Mouse (Mus musculus): ENCODE data around the gene Tcf15. TPM values are rescaled to one million over a fixed set of nuclear protein-coding genes. Genes with fewer than 3 reads are reported as not detected.

Gene Tcf15
- polyA plus RNA-seq, 1 experiment, result 0.53 TPM

GRCm38 (mm10) chr2:152150373-152150772 is 7.0 kb downstream of the Tcf15 start:
- H3K27ac ChIP-seq (ENCODE audit: control insufficient read depth, insufficient read depth, low read depth, low read length), result no peak overlapping the region
- H3K4me1 ChIP-seq (ENCODE audit: control insufficient read depth, insufficient read depth, low read length), result no peaks in the 10 kb centered on the region
- H3K27me3 ChIP-seq (ENCODE audit: control insufficient read depth, insufficient read depth, low read length), result no peaks in the 10 kb centered on the region
- no peaks in the 10 kb centered on the region for H3K36me3 ChIP-seq (ENCODE audit: control insufficient read depth, insufficient read depth, low read length)
- TF ChIP-seq POLR2A (IDR thresholded peaks at IDR 0.05; ENCODE audit: control insufficient read depth, low read depth, low read length) (no peak), CTCF (IDR thresholded peaks at IDR 0.05; ENCODE audit: control insufficient read depth, insufficient read depth, insufficient replicate concordance, low read depth, low read length) (no peak)
- H3K4me3 ChIP-seq (ENCODE audit: control insufficient read depth, low read depth, low read length), result no peak overlapping the region

GRCm38 (mm10) chr2:152153361-152153760 is 10.0 kb downstream of the Tcf15 start:
- no peaks in the 10 kb centered on the region for H3K27me3 ChIP-seq (ENCODE audit: control insufficient read depth, insufficient read depth, low read length)

GRCm38 (mm10) chr2:152155414-152156208 is 12.2 kb downstream of the Tcf15 start:
- Histone ChIP-seq H3K27ac (ENCODE audit: control insufficient read depth, insufficient read depth, low read depth, low read length) (no peak overlapping the region), H3K4me3 (ENCODE audit: control insufficient read depth, low read depth, low read length) (no peak overlapping the region), H3K4me1 (ENCODE audit: control insufficient read depth, insufficient read depth, low read length) (no peaks in the 10 kb centered on the region), H3K36me3 (ENCODE audit: control insufficient read depth, insufficient read depth, low read length) (no peaks in the 10 kb centered on the region), H3K27me3 (ENCODE audit: control insufficient read depth, insufficient read depth, low read length) (no peaks in the 10 kb centered on the region)
- no peak for TF ChIP-seq CTCF (IDR thresholded peaks at IDR 0.05; ENCODE audit: control insufficient read depth, insufficient read depth, insufficient replicate concordance, low read depth, low read length)
- no peak for TF ChIP-seq POLR2A (IDR thresholded peaks at IDR 0.05; ENCODE audit: control insufficient read depth, low read depth, low read length)

More at GRCm38 (mm10) chr2:152153361-152153760, 10.0 kb downstream of the Tcf15 start:
- H3K4me1 ChIP-seq (ENCODE audit: control insufficient read depth, insufficient read depth, low read length), result no peaks in the 10 kb centered on the region
- no peaks in the 10 kb centered on the region for H3K36me3 ChIP-seq (ENCODE audit: control insufficient read depth, insufficient read depth, low read length)
- no peak overlapping the region for H3K4me3 ChIP-seq (ENCODE audit: control insufficient read depth, low read depth, low read length)
- TF ChIP-seq POLR2A (IDR thresholded peaks at IDR 0.05; ENCODE audit: control insufficient read depth, low read depth, low read length) (no peak), CTCF (IDR thresholded peaks at IDR 0.05; ENCODE audit: control insufficient read depth, insufficient read depth, insufficient replicate concordance, low read depth, low read length) (no peak)
- no peak overlapping the region for H3K27ac ChIP-seq (ENCODE audit: control insufficient read depth, insufficient read depth, low read depth, low read length)

GRCm38 (mm10) chr2:152156471-152156870 is 13.1 kb downstream of the Tcf15 start:
- no peaks in the 10 kb centered on the region for H3K4me1 ChIP-seq (ENCODE audit: control insufficient read depth, insufficient read depth, low read length)
- no peak for TF ChIP-seq POLR2A (IDR thresholded peaks at IDR 0.05; ENCODE audit: control insufficient read depth, low read depth, low read length)
- TF ChIP-seq CTCF (IDR thresholded peaks at IDR 0.05; ENCODE audit: control insufficient read depth, insufficient read depth, insufficient replicate concordance, low read depth, low read length), result no peak
- H3K4me3 ChIP-seq (ENCODE audit: control insufficient read depth, low read depth, low read length), result no peak overlapping the region
- H3K27me3 ChIP-seq (ENCODE audit: control insufficient read depth, insufficient read depth, low read length), result no peaks in the 10 kb centered on the region
- no peaks in the 10 kb centered on the region for H3K36me3 ChIP-seq (ENCODE audit: control insufficient read depth, insufficient read depth, low read length)
- no peak overlapping the region for H3K27ac ChIP-seq (ENCODE audit: control insufficient read depth, insufficient read depth, low read depth, low read length)

GRCm38 (mm10) chr2:152159487-152159886 is 16.1 kb downstream of the Tcf15 start:
- no peaks in the 10 kb centered on the region for H3K4me1 ChIP-seq (ENCODE audit: control insufficient read depth, insufficient read depth, low read length)
- no peaks in the 10 kb centered on the region for H3K36me3 ChIP-seq (ENCODE audit: control insufficient read depth, insufficient read depth, low read length)
- H3K27me3 ChIP-seq (ENCODE audit: control insufficient read depth, insufficient read depth, low read length), result no peaks in the 10 kb centered on the region
- TF ChIP-seq POLR2A (IDR thresholded peaks at IDR 0.05; ENCODE audit: control insufficient read depth, low read depth, low read length), result no peak
- TF ChIP-seq CTCF (IDR thresholded peaks at IDR 0.05; ENCODE audit: control insufficient read depth, insufficient read depth, insufficient replicate concordance, low read depth, low read length), result no peak
- H3K4me3 ChIP-seq (ENCODE audit: control insufficient read depth, low read depth, low read length), result no peak overlapping the region
- H3K27ac ChIP-seq (ENCODE audit: control insufficient read depth, insufficient read depth, low read depth, low read length), result no peak overlapping the region

GRCm38 (mm10) chr2:152166257-152166656 is 22.9 kb downstream of the Tcf15 start:
- no peaks in the 10 kb centered on the region for H3K27me3 ChIP-seq (ENCODE audit: control insufficient read depth, insufficient read depth, low read length)
- H3K36me3 ChIP-seq (ENCODE audit: control insufficient read depth, insufficient read depth, low read length), result no peaks in the 10 kb centered on the region
- no peak overlapping the region for H3K27ac ChIP-seq (ENCODE audit: control insufficient read depth, insufficient read depth, low read depth, low read length)
- no peak for TF ChIP-seq CTCF (IDR thresholded peaks at IDR 0.05; ENCODE audit: control insufficient read depth, insufficient read depth, insufficient replicate concordance, low read depth, low read length)
- TF ChIP-seq POLR2A (IDR thresholded peaks at IDR 0.05; ENCODE audit: control insufficient read depth, low read depth, low read length), result no peak
- H3K4me3 ChIP-seq (ENCODE audit: control insufficient read depth, low read depth, low read length), result no peak overlapping the region
- H3K4me1 ChIP-seq (ENCODE audit: control insufficient read depth, insufficient read depth, low read length), result peaks cover 6% of the 10 kb centered on the region

- no peak overlapping the region for H3K4me3 ChIP-seq (ENCODE audit: control insufficient read depth, low read depth, low read length)
- H3K36me3 ChIP-seq (ENCODE audit: control insufficient read depth, insufficient read depth, low read length), result no peaks in the 10 kb centered on the region
- peaks cover 6% of the 10 kb centered on the region for H3K4me1 ChIP-seq (ENCODE audit: control insufficient read depth, insufficient read depth, low read length)
- H3K27me3 ChIP-seq (ENCODE audit: control insufficient read depth, insufficient read depth, low read length), result no peaks in the 10 kb centered on the region
- H3K27ac ChIP-seq (ENCODE audit: control insufficient read depth, insufficient read depth, low read depth, low read length), result no peak overlapping the region
- TF ChIP-seq POLR2A (IDR thresholded peaks at IDR 0.05; ENCODE audit: control insufficient read depth, low read depth, low read length) (no peak), CTCF (IDR thresholded peaks at IDR 0.05; ENCODE audit: control insufficient read depth, insufficient read depth, insufficient replicate concordance, low read depth, low read length) (no peak)
Observed at GRCm38 (mm10) chr2:152167851-152168290, 24.5 kb downstream of the Tcf15 start.
